Mouse (Mus musculus) ES-CJ7 (cell line): Measurements from ENCODE around the gene Srcin1.

Experiments
- DNase-seq: peaks from one replicate; pipeline ENCODE4 v3.0.0; 2011; ENCODE audit warnings: low read depth, low spot score

The Srcin1 gene

DNA sequence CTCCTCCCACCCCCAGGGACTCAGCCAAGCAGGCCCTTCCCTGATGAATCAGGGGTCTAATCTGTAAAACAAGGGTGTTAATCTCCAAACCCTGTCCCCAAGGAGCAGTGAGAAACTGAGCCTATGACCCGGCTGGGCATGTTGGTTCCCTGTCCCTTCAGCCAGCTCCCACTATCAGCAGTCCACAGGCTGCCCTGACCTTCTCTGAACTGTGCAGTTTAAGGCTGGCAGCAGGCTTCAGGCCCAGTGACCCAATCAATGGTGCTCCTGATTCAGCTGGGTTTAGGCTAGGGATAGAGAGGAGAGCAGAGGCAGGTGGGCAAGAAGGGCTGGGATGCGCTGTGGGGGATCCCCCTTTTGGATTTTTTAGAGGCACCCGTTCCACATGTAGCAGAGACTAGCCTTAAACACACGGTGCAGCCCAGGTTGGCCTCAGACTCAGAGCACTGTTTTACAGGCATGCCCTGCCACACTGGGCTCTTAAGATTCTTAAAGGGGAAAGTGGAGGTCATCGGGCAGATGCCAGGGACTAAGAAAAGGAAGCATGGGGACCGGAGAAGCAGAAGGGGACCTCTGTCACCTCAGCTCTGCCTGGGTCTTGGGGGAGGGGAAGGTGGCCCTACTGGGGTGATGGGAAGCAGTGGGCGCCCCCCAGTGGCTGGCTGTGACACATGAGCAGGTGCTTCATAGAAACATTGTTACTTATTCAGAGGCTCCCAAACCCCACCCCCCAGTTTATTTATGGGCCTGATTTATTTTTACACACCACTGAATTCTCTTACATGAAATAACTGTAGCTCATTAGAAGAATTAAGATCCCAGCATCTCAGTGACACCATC, 19.2 kb downstream of the Srcin1 start:
- DNase-seq = peak; percentile 73

- no peak for DNase-seq
Measured at GRCm38 (mm10) chr11:97555144-97555543, 20.8 kb downstream of the Srcin1 start.

- no peak for DNase-seq
Measured at GRCm38 (mm10) chr11:97552151-97552550, 23.8 kb downstream of the Srcin1 start.

GRCm38 (mm10) chr11:97548757-97549156, 27.2 kb downstream of the Srcin1 start:
- DNase-seq = no peak

DNA sequence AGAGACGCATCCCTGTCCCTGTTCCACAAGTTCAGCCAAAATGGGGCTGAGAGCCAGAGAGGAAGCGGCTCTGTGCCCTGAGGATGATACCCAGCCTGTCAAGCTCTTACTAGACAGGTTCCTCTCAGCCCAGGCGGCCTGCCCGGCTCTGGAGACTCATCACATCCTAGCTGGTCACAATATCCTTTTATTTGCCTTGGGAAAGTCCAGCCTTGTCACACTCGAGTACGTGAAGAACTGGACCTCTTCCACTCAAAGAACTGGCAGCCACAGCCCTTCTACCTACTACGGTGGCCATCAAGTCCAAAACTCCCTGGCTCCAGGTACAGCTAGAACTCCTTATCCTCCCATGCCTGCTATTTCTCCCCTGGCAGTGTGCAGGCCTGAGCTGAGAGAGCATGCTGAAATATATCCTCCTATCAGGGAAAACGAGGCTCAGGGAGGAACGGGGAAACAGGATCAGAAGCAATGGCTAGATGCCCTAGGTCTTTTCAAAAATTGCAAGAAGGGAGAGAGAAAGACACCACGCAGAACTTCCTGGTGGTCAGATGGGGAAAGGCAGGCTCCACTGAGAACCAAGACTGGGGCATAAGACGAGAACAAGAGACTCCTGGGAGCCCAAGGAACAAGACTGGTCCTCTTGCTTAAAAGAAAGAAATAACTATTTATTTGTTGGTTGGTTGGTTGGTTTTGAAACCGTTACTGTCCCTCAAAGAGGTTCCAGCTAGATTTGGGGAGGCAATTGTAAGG, 27.9 kb downstream of the Srcin1 start:
- peak; percentile 44 for DNase-seq

- peak; percentile 74 for DNase-seq
Measured at GRCm38 (mm10) chr11:97546804-97547411, 29.1 kb downstream of the Srcin1 start.

GRCm38 (mm10) chr11:97545808-97546560, 30.0 kb downstream of the Srcin1 start:
- DNase-seq = peak; percentile 80

DNA sequence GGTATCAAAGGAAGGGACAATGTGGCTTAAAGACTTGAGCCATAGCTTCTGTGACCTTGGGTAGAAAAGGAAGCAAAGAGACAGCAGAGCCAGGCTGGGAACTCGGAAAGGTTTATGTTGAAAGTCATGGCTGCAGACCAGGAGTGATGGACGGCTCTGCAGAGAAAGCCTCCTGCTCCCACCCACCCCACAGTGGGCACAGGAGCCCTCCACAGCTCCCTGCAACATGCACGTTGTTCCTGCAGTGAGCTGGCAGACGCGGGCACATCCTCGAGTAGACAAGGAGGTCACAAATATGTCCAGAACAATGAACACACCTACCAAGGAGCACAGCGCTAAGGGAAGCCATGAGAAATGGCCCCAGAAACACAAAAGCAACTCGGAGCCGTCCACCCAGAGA, 32.1 kb downstream of the Srcin1 start:
- DNase-seq = no peak

DNA sequence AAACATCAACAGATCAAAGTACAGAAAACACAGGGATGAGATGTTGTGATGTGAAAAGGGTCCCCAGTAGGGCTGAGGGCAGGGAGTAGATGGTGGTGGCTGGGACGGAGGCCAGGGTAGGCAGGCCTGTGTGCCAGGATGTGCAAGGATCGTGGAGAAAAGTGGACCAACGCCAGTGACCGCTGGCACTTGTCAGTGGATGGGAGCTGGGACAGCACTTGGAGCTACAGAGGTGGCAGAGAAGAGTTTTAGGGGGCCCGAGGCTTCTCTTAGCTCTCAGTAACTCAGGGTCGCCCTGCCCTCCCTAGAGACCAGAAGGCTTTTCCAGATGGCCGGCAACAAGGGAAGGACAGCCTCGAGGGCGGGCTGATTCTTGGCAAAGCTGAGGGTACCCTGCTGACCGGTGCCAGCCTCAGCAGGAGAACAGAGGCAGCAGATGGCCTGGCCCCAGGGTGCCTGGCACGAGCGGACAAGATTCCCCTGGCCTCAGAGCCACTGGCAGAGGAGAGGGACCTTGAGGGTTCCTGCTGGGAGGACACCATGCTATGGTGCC, 32.7 kb downstream of the Srcin1 start:
- no peak for DNase-seq

DNA sequence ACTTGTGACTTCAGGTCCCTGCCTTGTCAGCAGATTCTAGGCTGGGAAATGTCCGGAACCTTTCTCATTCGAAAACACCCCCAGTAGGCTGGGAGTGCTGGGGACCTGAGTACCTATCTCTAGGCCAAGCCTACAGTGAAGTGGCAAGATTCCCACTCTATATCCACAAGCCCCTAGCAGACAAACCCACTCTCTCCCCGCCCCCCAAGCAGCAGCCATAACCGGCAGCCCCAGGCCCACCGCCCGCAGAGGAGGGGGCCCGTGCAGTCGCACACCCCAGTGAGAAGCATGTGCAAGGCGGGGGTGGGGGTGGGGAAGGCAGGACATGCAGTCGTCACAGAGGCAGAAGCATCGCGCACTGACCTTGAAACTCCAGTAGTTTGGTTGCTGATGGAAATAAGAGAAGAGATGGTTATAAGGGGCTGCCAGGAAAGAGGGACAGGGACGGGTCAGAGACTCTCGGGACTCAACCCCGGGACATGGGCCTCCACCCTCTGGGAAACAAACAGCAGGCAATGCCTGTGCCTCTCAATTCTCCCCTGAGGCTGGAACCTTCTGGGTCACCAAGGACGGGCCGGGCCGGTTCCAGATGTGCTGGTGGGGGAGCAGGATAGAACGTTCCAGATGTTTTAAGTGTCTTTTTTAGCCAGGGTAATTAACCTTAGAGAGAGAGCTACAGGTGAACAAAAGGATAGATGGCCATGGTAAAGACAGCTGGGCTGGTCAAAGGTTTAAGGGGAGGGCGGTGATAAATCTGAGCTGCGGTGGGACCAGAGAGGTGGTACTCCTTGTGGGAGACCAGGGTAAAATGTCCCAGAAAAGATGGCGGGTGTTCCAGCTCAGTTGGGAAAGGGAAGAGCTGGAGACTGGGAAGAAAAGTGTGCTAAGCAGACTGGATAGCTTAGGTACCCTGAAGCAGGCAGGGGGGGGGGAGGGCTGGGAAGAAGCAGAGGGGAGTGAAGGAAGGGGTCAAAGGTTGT, 33.5 kb downstream of the Srcin1 start:
- peak; percentile 42 for DNase-seq

DNA sequence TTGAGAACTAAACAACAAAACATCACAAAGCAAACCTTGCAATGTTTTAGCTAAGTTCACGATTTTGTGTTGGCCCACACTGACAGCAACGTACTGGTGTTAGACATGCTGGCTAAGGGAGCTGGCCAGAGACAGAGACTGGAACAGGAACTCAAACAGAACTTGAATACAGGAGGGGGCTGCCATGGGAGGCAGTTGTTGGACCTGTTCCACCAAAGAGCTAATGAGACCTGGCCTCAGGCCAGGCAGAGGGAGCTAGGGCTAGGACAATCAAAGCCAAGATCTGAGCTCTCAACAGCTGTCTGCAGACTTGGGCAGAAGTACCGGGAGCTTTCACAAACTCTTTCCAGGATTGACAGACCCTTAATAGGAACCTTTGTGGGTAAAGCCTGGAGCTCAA, 35.4 kb downstream of the Srcin1 start:
- DNase-seq = no peak

DNA sequence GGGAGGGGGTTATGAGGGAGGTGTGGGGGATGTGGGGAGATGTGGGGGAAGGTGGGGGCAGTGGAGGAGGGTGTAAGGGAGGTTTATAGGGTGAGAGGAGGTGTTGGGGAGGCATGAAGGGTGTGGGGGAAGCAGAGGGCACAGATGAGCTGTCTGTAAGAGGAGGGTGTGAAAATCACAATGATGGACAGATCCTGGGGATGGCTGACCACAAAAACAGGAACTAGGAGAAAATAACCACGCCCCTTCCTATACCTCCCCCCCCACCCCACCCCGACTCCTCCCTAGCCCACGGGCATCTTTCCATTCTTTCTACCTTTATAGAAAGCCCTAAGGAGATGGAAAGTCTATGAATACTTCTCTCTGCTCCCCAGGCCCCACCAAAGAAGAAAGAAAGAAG, 35.9 kb downstream of the Srcin1 start:
- DNase-seq = no peak

DNA sequence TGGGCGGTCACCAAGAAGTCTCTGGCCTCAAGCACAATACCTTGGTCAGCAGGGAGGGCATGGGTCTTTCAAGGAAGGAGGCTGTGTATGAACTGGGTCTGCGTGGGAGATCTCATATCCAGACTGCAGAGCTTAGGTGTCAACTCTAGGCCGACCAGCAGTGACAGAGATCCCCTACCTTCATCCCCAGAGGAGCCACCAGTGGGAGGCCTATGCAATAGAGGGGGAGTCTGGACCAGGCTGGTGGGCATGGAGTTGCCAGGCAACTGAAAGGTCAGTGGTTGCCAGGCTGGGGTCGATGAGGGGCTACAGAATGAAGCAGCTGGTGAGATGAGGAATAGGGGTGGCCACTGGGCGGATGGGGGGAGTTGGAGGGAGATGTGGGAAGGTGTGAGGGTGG, 36.4 kb downstream of the Srcin1 start:
- no peak for DNase-seq

DNA sequence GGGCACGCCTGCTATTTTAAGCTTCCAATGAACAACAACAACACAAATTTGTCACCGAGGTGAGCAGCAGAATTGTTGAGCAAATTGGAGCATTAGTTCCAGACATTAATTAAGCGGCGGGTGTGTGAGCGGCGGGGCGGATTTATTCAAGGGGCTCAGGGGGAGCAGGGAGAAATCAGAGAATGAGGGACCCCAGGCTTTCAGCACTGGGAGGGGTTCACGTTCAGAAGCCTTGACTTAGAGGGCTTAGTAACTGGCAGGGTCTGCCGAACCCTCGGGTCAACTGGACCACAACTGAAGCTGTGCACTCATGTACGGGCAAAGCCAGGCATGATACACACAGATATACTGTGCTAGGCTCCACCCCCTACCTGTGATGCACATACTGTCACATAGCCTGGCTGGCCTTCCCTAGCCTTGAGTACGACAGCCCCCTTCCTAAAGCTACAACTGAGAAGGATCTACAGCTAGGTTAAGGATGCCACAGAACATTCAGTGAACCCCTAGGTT, 38.4 kb downstream of the Srcin1 start:
- DNase-seq = no peak

- DNase-seq = peak; percentile 52
Measured at GRCm38 (mm10) chr11:97536835-97537579, 39.0 kb downstream of the Srcin1 start.

DNA sequence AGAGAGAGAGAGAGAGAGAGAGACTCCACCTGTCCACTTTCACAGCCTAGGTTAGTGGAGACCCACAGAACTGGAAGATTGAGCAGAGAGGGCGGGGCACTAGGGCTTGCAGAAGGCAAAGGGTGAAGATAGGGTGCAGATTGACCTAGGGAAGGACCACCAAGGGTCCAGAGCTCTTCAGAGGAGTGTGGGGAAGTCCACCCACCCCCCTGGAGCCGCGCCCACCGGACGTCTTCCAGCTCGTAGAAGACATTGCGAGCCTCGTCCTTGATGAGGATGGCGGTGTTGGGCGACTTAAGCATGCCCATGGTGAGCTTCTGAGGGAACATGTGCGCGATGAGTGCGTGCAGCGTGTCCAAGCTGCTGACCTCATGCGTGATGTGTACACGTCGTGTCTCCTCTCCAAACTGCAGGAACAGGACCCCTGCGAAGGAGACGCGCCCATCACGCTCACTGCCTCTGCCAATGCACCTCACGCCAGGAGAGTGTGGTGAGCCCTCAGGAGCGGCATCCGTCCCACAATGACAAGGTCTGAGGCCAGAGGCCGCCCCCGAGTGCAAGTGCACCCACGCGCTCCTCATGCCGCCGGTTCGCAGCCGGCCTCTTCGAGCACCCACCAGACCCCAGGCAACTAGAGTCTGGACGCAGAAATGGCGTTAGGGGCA, 39.8 kb downstream of the Srcin1 start:
- no peak for DNase-seq

- DNase-seq = no peak
Measured at GRCm38 (mm10) chr11:97535660-97536059, 40.3 kb downstream of the Srcin1 start.

DNA sequence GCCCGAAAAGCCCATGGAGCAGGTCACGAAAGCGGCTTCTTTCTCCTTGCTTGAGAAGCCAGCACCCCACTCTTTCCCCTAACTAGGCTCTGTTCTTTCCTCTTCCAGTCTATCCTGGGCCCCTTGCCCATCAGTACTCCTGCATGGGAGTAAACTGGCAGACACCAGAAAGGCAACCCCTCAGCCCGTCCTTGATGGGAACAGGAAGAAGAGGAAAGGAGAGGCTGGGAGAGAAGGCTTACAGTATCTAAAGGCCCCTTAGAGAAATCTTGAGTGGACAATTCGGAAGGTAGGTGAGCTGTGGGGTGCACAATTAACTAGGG, 40.7 kb downstream of the Srcin1 start:
- DNase-seq = no peak
